Mouse (Mus musculus) embryonic facial prominence, embryonic 15.5 days (tissue): ENCODE results near the gene Farp2. TPM values are rescaled to one million over a fixed set of nuclear protein-coding genes. Genes with fewer than 3 reads are reported as not detected.
"Not testable (repeated sequence)": the region's sequence is repeated elsewhere in the genome, so short reads cannot be mapped to it uniquely, and the experiment has no call there.

Experiments used
- ATAC-seq: fragments of 200-750 bp; cut with Nextera tagmentation; 2 replicates; pipeline ENCODE4 v1.8.0; 2017; ENCODE audit warnings: low read depth, moderate TSS enrichment; ENCODE audit not compliant: insufficient number of reproducible peaks, low FRiP score, low TSS enrichment
- H3K27ac ChIP-seq: fragments of 300-500 bp; sonication (generic); replicated peaks from 2 replicates; pipeline ENCODE4 v1.5.1; 2015; ENCODE audit warnings: mild to moderate bottlenecking, inconsistent platforms
- H3K27me3 ChIP-seq: fragments of 300-500 bp; sonication (generic); 2 replicates; pipeline ENCODE4 v1.6.1; 2015; ENCODE audit warnings: inconsistent platforms
- H3K36me3 ChIP-seq: fragments of 300-500 bp; sonication (generic); 2 replicates; pipeline ENCODE4 v1.6.1; 2015; ENCODE audit warnings: mild to moderate bottlenecking, inconsistent platforms
- H3K4me1 ChIP-seq: fragments of 300-500 bp; sonication (generic); 2 replicates; pipeline ENCODE4 v1.6.1; 2015; ENCODE audit warnings: inconsistent platforms
- H3K4me2 ChIP-seq: fragments of 300-500 bp; sonication (generic); replicated peaks from 2 replicates; pipeline ENCODE4 v1.6.1; 2015; ENCODE audit warnings: mild to moderate bottlenecking, inconsistent platforms
- H3K4me3 ChIP-seq: fragments of 300-500 bp; sonication (generic); replicated peaks from 2 replicates; pipeline ENCODE4 v1.5.1; 2015; ENCODE audit warnings: mild to moderate bottlenecking, inconsistent platforms
- H3K9ac ChIP-seq: fragments of 300-500 bp; sonication (generic); 2 replicates; pipeline ENCODE4 v1.6.1; 2015; ENCODE audit warnings: inconsistent platforms
- H3K9me3 ChIP-seq: fragments of 300-500 bp; sonication (generic); replicated peaks from 2 replicates; pipeline ENCODE4 v1.6.1; 2016; ENCODE audit warnings: inconsistent platforms
- WGBS: fragments of 180-500 bp; shearing (Covaris S2); methylation state at CpG from one replicate; pipeline ENCODE4 v1.1.7; 2015; 5-methylcytosine and 5-hydroxymethylcytosine counted together
- polyA plus RNA-seq: library from polyadenylated mRNA; unstranded; fragments of >200 nt; fragmentation: Nextera tagmentation; extraction: Ambion mirVana; gene quantifications from 2 replicates; pipeline ENCODE4 v1.2.1, GENCODE M21; 2015

The Farp2 gene
- 10.9 and 11.3 TPM in 2 replicates for polyA plus RNA-seq

- peak within 1 kb of the TSS; percentile 82 for H3K9ac ChIP-seq
- ATAC-seq: peak; percentile 99
Observed at GRCm38 (mm10) chr1:93511585-93512350, at the start of gene Farp2. TSS of gene Farp2 (plus strand) at chr1:93512079.

DNA sequence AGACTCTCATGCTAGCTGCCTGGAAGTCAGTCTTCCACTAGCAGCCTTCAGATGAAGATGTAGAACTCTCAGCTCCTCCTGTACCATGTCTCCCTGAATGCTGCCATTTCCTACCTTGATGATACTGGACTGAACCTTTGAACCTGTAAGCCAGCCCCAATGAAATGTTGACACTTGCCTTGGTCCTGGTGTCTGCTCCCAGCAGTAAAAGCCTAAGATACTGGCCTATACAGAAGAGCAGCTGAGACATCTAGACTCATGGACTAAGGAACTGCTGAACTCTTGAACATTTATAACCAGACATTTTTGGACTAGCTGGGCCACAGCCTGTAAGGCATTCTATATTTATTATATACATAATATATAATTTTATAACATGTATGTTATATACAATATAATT, 46.8 kb upstream of the Farp2 start:
- no peak for ATAC-seq
- Histone ChIP-seq H3K4me2 (no peak overlapping the region), H3K36me3 (no peaks in the 10 kb centered on the region), H3K4me3 (no peak overlapping the region), H3K4me1 (no peaks in the 10 kb centered on the region), H3K27ac (no peak overlapping the region), H3K9me3 (no peaks in the 10 kb centered on the region), H3K9ac (no peak overlapping the region), H3K27me3 (no peaks in the 10 kb centered on the region)

More at GRCm38 (mm10) chr1:93511585-93512350, at the start of gene Farp2:
- peak within 1 kb of the TSS; percentile 78 for H3K4me2 ChIP-seq
- peaks cover 28% of the 10 kb centered on the region for H3K4me1 ChIP-seq
- under 1% methylated on average over 71 of the region's 71 CpGs for WGBS
- peaks cover 9% of the 10 kb centered on the region; the same call in 1 of the 2 replicates for H3K36me3 ChIP-seq
- H3K27me3 ChIP-seq: no peaks in the 10 kb centered on the region
- H3K9me3 ChIP-seq: no peaks in the 10 kb centered on the region
- peak within 1 kb of the TSS; percentile 82 for H3K27ac ChIP-seq
- peak within 1 kb of the TSS; percentile 90 for H3K4me3 ChIP-seq

GRCm38 (mm10) chr1:93465746-93466145, 46.1 kb upstream of the Farp2 start:
- H3K4me3 ChIP-seq: no peak overlapping the region
- H3K4me2 ChIP-seq: no peak overlapping the region
- no peak for ATAC-seq
- no peak overlapping the region for H3K27ac ChIP-seq
- H3K9ac ChIP-seq: no peak overlapping the region
- no peaks in the 10 kb centered on the region for H3K36me3 ChIP-seq
- no peaks in the 10 kb centered on the region for H3K4me1 ChIP-seq
- H3K9me3 ChIP-seq: no peaks in the 10 kb centered on the region
- H3K27me3 ChIP-seq: no peaks in the 10 kb centered on the region

DNA sequence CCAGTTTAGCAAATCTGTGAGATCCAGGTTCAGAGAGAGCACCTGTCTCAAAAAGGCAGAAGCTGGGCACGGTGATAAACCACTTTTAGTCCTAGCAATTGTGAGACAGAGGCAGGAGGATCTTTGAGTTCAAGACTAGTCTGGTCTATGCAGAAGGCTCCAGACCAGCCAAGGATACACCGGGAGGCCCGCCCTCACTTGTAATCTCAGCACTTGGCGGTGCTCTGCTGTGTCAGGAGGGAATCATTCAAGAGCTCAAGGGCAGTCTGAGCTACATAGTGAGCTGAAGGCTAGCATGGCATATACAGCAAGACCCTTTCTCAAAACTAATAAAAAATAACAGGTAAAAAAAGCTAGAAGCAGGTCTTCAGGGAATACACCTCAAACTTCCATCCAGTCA, 43.3 kb upstream of the Farp2 start:
- ATAC-seq: no peak
- no peak overlapping the region for H3K4me2 ChIP-seq
- H3K4me1 ChIP-seq: no peaks in the 10 kb centered on the region
- H3K9me3 ChIP-seq: no peaks in the 10 kb centered on the region
- no peak overlapping the region for H3K27ac ChIP-seq
- no peaks in the 10 kb centered on the region for H3K36me3 ChIP-seq
- H3K27me3 ChIP-seq: no peaks in the 10 kb centered on the region
- H3K4me3 ChIP-seq: no peak overlapping the region
- H3K9ac ChIP-seq: no peak overlapping the region
- WGBS: 89% methylated on average over 4 of the region's 4 CpGs

- Histone ChIP-seq H3K9ac (no peak overlapping the region), H3K36me3 (no peaks in the 10 kb centered on the region), H3K4me2 (no peak overlapping the region), H3K4me3 (no peak overlapping the region), H3K27ac (no peak overlapping the region), H3K27me3 (no peaks in the 10 kb centered on the region), H3K9me3 (no peaks in the 10 kb centered on the region), H3K4me1 (peaks cover 9% of the 10 kb centered on the region)
- ATAC-seq: no peak
- 95% methylated on average over 3 of the region's 3 CpGs for WGBS
Observed at GRCm38 (mm10) chr1:93475694-93476093, 36.2 kb upstream of the Farp2 start.

GRCm38 (mm10) chr1:93477758-93478585, 33.9 kb upstream of the Farp2 start:
- peak overlapping the region; percentile 51 for H3K4me2 ChIP-seq
- peak overlapping the region; percentile 85 for H3K9ac ChIP-seq
- H3K9me3 ChIP-seq: no peaks in the 10 kb centered on the region
- peak overlapping the region; percentile 97 for H3K27ac ChIP-seq
- ATAC-seq: peak; percentile 97
- H3K4me1 ChIP-seq: peaks cover 9% of the 10 kb centered on the region
- H3K4me3 ChIP-seq: peak overlapping the region; percentile 85
- WGBS: under 1% methylated on average over 39 of the region's 41 CpGs
- H3K36me3 ChIP-seq: no peaks in the 10 kb centered on the region
- H3K27me3 ChIP-seq: no peaks in the 10 kb centered on the region

GRCm38 (mm10) chr1:93478586-93479475, 33.0 kb upstream of the Farp2 start, which contains the start of gene Hdlbp:
TSS of gene Hdlbp (minus strand) at chr1:93478815.
- peak; percentile 97 for ATAC-seq
- H3K27ac ChIP-seq: peak within 1 kb of the TSS; percentile 97
- peak within 1 kb of the TSS; percentile 85 for H3K4me3 ChIP-seq
- H3K36me3 ChIP-seq: no peaks in the 10 kb centered on the region
- H3K9me3 ChIP-seq: no peaks in the 10 kb centered on the region
- H3K4me1 ChIP-seq: peaks cover 9% of the 10 kb centered on the region
- WGBS: under 1% methylated on average over 74 of the region's 74 CpGs
- peak within 1 kb of the TSS; percentile 89 for H3K9ac ChIP-seq
- H3K27me3 ChIP-seq: no peaks in the 10 kb centered on the region
- peak within 1 kb of the TSS; percentile 65 for H3K4me2 ChIP-seq

- Histone ChIP-seq H3K36me3 (no peaks in the 10 kb centered on the region), H3K4me2 (peak overlapping the region; percentile 65), H3K27me3 (no peaks in the 10 kb centered on the region), H3K9ac (peak overlapping the region; percentile 89), H3K4me3 (peak overlapping the region; percentile 85), H3K9me3 (no peaks in the 10 kb centered on the region), H3K27ac (peak overlapping the region; percentile 97), H3K4me1 (peaks cover 9% of the 10 kb centered on the region)
- 3% methylated on average over 23 of the region's 23 CpGs for WGBS
- no peak for ATAC-seq
Observed at GRCm38 (mm10) chr1:93479476-93480083, 32.3 kb upstream of the Farp2 start.

DNA sequence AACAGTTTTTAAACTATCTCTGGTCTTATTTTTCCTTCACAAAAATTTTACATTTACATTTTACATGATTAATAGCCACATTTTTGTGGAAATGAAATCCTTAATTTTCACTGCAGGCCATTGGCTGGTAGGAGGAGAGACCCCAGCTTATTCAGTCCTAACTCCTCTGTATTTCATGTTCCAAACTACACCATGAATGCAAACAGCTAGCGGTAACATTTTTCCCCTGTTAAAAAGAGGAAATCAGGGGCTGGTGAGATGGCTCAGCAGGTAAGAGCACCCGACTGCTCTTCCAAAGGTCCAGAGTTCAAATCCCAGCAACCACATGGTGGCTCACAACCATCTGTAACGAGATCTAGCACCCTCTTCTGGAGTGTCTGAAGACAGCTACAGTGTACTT, 25.6 kb upstream of the Farp2 start:
- not testable (repeated sequence) for H3K4me2 ChIP-seq, H3K4me3 ChIP-seq, H3K27ac ChIP-seq, H3K36me3 ChIP-seq, H3K9ac ChIP-seq, H3K27me3 ChIP-seq, H3K9me3 ChIP-seq, ATAC-seq, H3K4me1 ChIP-seq
- WGBS: 89% methylated on average over 3 of the region's 3 CpGs

- H3K36me3 ChIP-seq: peaks cover 40% of the 10 kb centered on the region
- no peaks in the 10 kb centered on the region for H3K27me3 ChIP-seq
- H3K4me1 ChIP-seq: no peaks in the 10 kb centered on the region
- no peak overlapping the region for H3K4me3 ChIP-seq
- no peak for ATAC-seq
- H3K4me2 ChIP-seq: no peak overlapping the region
- no peak overlapping the region for H3K27ac ChIP-seq
- no peak overlapping the region for H3K9ac ChIP-seq
- WGBS: 87% methylated on average over 3 of the region's 3 CpGs
- H3K9me3 ChIP-seq: no peaks in the 10 kb centered on the region
Observed at GRCm38 (mm10) chr1:93495312-93495711, 16.6 kb upstream of the Farp2 start.
